Mouse (Mus musculus) liver, embryonic 15.5 days (tissue): ENCODE measurements around the gene Palmd. TPM values are rescaled to one million over a fixed set of nuclear protein-coding genes. Genes with fewer than 3 reads are reported as not detected.

Source experiments
- ATAC-seq: fragments of 200-750 bp; cut with Nextera tagmentation; 2 replicates; pipeline ENCODE4 v1.8.0; 2017; ENCODE audit warnings: moderate number of reproducible peaks, mild to moderate bottlenecking, moderate library complexity; ENCODE audit not compliant: insufficient read depth
- H3K27ac ChIP-seq: fragments of 300-500 bp; sonication (generic); replicated peaks from 2 replicates; pipeline ENCODE4 v1.5.1; 2015; ENCODE audit warnings: mild to moderate bottlenecking, inconsistent platforms
- H3K27me3 ChIP-seq: fragments of 300-500 bp; sonication (generic); 2 replicates; pipeline ENCODE4 v1.6.1; 2015; ENCODE audit warnings: mild to moderate bottlenecking, inconsistent platforms
- H3K36me3 ChIP-seq: fragments of 300-500 bp; sonication (generic); replicated peaks from 2 replicates; pipeline ENCODE4 v1.6.1; 2015; ENCODE audit warnings: moderate library complexity, mild to moderate bottlenecking, inconsistent platforms
- H3K4me1 ChIP-seq: fragments of 300-500 bp; sonication (generic); replicated peaks from 2 replicates; pipeline ENCODE4 v1.6.1; 2015; ENCODE audit warnings: inconsistent platforms
- H3K4me2 ChIP-seq: fragments of 300-500 bp; sonication (generic); 2 replicates; pipeline ENCODE4 v1.6.1; 2015; ENCODE audit warnings: moderate library complexity, mild to moderate bottlenecking, inconsistent platforms
- H3K4me3 ChIP-seq: fragments of 300-500 bp; sonication (generic); replicated peaks from 2 replicates; pipeline ENCODE4 v1.5.1; 2015; ENCODE audit warnings: mild to moderate bottlenecking, inconsistent platforms
- H3K9ac ChIP-seq: fragments of 300-500 bp; sonication (generic); 2 replicates; pipeline ENCODE4 v1.6.1; 2015; ENCODE audit warnings: moderate library complexity, mild to moderate bottlenecking, inconsistent platforms
- H3K9me3 ChIP-seq: fragments of 300-500 bp; sonication (generic); replicated peaks from 2 replicates; pipeline ENCODE4 v1.6.1; 2016; ENCODE audit warnings: inconsistent platforms
- WGBS: fragments of 180-500 bp; shearing (Covaris S2); methylation state at CpG from one replicate; pipeline ENCODE4 v1.1.7; 2015; ENCODE audit warnings: mixed read lengths; ENCODE audit not compliant: insufficient replicate concordance; 5-methylcytosine and 5-hydroxymethylcytosine counted together
- polyA plus RNA-seq: library from polyadenylated mRNA; unstranded; fragments of >200 nt; fragmentation: Nextera tagmentation; extraction: Ambion mirVana; gene quantifications from 2 replicates; pipeline ENCODE4 v1.2.1, GENCODE M21; 2015

Gene Palmd
- polyA plus RNA-seq, 1 experiment from 2014 or later = 3.5 TPM

DNA sequence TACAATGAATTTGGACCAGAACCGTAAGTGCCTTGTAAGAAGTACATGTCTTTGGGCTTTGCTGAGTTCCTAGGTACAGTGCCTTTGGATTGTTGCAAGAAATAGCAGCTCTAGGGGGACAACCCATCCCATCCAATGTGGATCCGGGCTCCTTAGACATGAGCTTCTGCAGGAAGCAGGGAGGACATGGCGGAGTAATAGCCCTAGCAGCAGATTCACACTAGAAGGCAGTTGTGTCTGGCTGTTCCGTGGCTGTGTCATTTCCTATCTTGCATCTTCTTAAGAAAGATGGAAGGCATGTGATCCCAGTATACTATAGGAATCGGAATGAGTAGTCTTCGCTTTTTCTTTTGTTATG is 76.6 kb downstream of the Palmd start:
- Histone ChIP-seq H3K4me2 (no peak overlapping the region), H3K27me3 (no peaks in the 10 kb centered on the region), H3K4me1 (no peaks in the 10 kb centered on the region), H3K36me3 (peaks cover 88% of the 10 kb centered on the region), H3K9ac (no peak overlapping the region), H3K4me3 (no peak overlapping the region), H3K9me3 (no peaks in the 10 kb centered on the region), H3K27ac (no peak overlapping the region)
- 86% methylated on average over 6 of the region's 6 CpGs for WGBS
- no peak for ATAC-seq

DNA sequence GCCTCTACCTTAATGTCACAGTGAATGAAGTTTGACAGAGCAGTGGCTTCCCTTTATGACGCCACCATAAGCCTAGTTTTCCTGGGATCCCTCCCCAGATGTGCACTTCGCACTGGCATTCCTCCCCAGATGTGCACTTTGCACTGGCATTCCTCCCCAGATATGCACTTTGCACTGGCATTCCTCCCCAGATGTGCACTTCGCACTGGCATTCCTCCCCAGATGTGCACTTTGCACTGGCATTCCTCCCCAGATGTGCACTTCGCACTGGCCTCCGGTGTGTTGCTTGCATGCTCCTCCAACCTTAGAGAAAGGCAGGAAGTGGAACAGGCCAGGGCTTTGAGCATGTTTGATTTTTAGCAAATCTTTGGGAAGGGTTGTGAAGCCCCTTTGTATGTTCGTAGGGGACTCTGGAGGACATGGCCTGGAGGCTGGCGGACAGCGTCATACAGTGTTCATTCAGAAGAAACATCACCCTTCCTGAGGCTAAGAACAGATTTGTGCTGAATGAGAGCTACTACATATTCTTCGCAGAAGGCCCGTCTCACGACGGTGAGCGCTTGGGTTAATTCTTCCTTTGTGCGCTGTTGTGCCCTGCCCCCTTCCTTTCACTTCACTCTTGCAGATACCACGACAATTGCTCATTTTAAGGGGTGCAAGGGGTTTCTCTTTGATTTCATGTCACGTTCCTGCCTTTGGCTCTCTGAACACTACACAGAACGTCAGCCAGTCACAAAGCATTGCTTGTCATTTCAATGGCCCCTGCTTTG is 77.2 kb downstream of the Palmd start:
- H3K27ac ChIP-seq = no peak overlapping the region
- H3K27me3 ChIP-seq = no peaks in the 10 kb centered on the region
- no peak overlapping the region for H3K4me2 ChIP-seq
- H3K4me3 ChIP-seq = no peak overlapping the region
- no peak for ATAC-seq
- H3K9ac ChIP-seq = no peak overlapping the region
- peaks cover 88% of the 10 kb centered on the region for H3K36me3 ChIP-seq
- WGBS = 91% methylated on average over 17 of the region's 17 CpGs
- no peaks in the 10 kb centered on the region for H3K9me3 ChIP-seq
- H3K4me1 ChIP-seq = no peaks in the 10 kb centered on the region

DNA sequence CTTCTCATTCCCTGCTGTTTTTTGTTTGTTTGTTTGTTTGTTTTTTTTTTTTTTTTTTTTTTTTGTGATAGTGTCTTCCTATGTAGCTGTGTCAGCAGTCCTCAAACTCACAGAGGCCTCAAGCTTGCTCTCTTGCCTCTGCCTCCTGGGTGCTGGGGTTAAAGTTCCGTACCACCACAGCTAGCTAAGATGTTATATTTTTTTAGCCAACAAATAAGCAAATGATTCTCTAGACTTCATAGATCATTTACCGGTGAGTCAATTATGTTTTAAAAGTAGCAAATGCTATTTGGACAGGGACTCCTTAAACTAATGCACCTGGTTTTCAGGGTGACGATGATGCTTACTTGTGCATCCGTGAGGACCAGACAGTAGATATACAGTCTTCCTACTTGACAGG is 78.2 kb downstream of the Palmd start:
- Histone ChIP-seq H3K27me3 (no peaks in the 10 kb centered on the region), H3K27ac (no peak overlapping the region), H3K4me1 (no peaks in the 10 kb centered on the region), H3K4me2 (no peak overlapping the region), H3K4me3 (no peak overlapping the region), H3K36me3 (peaks cover 88% of the 10 kb centered on the region), H3K9ac (no peak overlapping the region), H3K9me3 (no peaks in the 10 kb centered on the region)
- 89% methylated on average over 4 of the region's 4 CpGs for WGBS
- ATAC-seq = no peak

DNA sequence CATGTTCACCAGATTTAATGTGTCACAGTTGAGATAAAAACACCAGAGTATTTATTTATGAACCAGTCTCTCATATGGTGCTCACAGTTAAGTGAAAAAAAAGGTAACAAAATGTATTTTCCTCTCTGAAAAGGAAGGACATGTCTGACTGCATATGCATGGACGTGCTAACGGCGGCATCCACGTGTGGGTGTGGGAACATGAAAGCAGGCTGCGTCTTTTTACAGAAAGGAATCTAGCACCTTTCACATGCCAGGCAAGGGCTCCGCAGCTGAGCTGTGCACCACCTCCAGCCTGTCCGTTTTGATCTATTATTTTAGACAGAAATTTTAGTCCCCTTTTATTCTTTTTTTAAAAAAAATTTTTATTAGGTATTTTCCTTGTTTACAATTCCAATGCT is 79.4 kb downstream of the Palmd start:
- H3K9me3 ChIP-seq = no peaks in the 10 kb centered on the region
- H3K4me1 ChIP-seq = no peaks in the 10 kb centered on the region
- no peak overlapping the region for H3K4me3 ChIP-seq
- no peak overlapping the region for H3K27ac ChIP-seq
- WGBS = 93% methylated on average over 7 of the region's 7 CpGs
- no peaks in the 10 kb centered on the region for H3K27me3 ChIP-seq
- no peak for ATAC-seq
- H3K36me3 ChIP-seq = peaks cover 88% of the 10 kb centered on the region
- no peak overlapping the region for H3K9ac ChIP-seq
- no peak overlapping the region for H3K4me2 ChIP-seq

DNA sequence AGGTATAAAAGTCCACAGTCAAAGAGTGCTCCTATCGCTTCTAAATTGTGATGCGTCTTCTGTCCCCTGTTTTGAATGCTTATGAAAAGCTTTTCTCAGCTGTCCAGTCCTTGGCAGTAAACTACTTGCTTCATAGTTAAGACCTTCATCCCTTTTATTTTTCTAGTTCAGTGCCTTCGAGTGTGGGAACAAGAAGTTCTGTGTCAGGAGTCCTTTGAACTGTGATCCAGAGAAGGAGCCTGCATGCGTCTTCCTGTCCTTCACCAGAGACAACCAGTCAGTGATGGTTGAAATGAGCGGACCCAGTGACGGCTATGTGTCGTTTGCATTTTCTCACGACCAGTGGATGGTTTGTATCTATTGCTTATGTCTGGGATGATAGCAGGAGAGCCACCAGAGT is 83.8 kb downstream of the Palmd start:
- 89% methylated on average over 8 of the region's 8 CpGs for WGBS
- H3K27me3 ChIP-seq = no peaks in the 10 kb centered on the region
- no peak overlapping the region for H3K4me3 ChIP-seq
- ATAC-seq = no peak
- peaks cover 91% of the 10 kb centered on the region for H3K36me3 ChIP-seq
- H3K4me1 ChIP-seq = no peaks in the 10 kb centered on the region
- no peaks in the 10 kb centered on the region for H3K9me3 ChIP-seq
- H3K4me2 ChIP-seq = no peak overlapping the region
- H3K9ac ChIP-seq = no peak overlapping the region
- no peak overlapping the region for H3K27ac ChIP-seq

DNA sequence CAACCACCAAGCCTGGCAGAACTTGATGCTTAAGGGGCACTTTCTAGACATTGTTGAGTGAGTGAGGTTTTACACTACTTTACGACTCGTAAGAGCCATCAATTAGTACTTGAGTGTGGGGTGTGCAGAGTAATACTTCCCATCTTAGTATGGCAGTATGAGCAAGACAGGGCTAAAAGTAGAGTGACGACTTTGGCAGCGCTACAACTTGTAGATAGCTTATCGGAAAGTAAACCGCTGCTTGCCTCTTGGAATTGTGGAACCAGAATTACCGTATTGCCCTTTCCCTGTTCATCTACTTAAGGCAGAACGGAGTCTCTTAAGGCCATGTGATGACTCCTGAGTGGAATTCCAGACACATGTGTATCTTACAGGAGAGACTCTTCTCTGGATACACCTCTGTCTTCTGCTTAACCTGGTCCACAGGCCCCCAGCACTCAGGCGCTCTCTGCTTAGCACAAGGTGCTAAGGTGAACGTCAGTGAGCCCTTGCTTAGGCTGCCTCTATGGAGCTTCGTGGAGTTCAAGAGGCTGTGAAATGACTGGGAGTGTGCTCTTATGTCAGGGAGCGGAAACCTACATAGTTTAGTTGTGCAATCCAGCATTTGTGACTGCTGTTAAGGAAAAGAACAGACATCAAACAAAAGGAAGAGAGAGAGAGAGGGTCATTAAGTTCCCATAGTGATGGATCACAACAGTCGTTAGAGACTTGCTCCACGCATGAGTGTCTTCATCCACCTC is 86.4 kb downstream of the Palmd start:
- Histone ChIP-seq H3K27me3 (no peaks in the 10 kb centered on the region), H3K9ac (no peak overlapping the region), H3K9me3 (no peaks in the 10 kb centered on the region), H3K36me3 (peaks cover 96% of the 10 kb centered on the region), H3K27ac (no peak overlapping the region), H3K4me3 (no peak overlapping the region), H3K4me2 (no peak overlapping the region), H3K4me1 (no peaks in the 10 kb centered on the region)
- WGBS = 88% methylated on average over 14 of the region's 14 CpGs
- no peak for ATAC-seq

DNA sequence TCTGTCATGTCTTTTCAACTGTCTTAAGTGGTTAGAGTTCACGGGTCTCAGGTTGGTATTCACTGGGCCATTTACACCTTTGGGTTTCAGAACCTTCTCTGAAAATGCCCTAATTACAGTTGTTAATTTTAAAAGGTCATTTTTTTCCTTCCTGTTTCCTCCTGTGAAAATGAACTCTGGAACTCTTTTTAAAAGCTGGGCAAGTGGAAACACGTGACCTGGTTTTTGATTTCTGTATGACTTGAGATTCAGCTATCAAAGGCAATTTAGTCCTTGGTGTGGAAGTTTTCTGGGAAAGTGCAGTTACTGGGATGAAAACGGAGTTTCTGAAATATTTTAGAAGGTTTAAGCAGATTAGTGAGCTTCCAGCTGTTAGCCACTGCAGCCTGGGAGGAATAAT is 98.4 kb downstream of the Palmd start:
- Histone ChIP-seq H3K9ac (no peak overlapping the region), H3K36me3 (peaks cover 77% of the 10 kb centered on the region), H3K4me3 (no peak overlapping the region), H3K27me3 (no peaks in the 10 kb centered on the region), H3K4me2 (no peak overlapping the region), H3K27ac (no peak overlapping the region), H3K9me3 (no peaks in the 10 kb centered on the region), H3K4me1 (peaks cover 25% of the 10 kb centered on the region)
- ATAC-seq = no peak
- 59% methylated on average over 3 of the region's 3 CpGs for WGBS

Other genes starting within 250 kb of the Palmd start
- 10.3 and 12.1 TPM in 2 replicates for gene Agl, start 160.8 kb downstream of the Palmd start, polyA plus RNA-seq
- 38.0 and 43.0 TPM in 2 replicates for gene Frrs1, start 109.5 kb downstream of the Palmd start, polyA plus RNA-seq
- gene 4930455H04Rik, start 720 bp downstream of the Palmd start, polyA plus RNA-seq = not detected in 2 replicates